Mouse (Mus musculus) embryonic facial prominence, embryonic 15.5 days (tissue): Measurements from ENCODE around the gene Tbx3. TPM values are rescaled to one million over a fixed set of nuclear protein-coding genes. Genes with fewer than 3 reads are reported as not detected.

Source experiments
- ATAC-seq: fragments of 200-750 bp; cut with Nextera tagmentation; 2 replicates; pipeline ENCODE4 v1.8.0; 2017; ENCODE audit warnings: low read depth, moderate TSS enrichment; ENCODE audit not compliant: insufficient number of reproducible peaks, low FRiP score, low TSS enrichment
- H3K27ac ChIP-seq: fragments of 300-500 bp; sonication (generic); replicated peaks from 2 replicates; pipeline ENCODE4 v1.5.1; 2015; ENCODE audit warnings: mild to moderate bottlenecking, inconsistent platforms
- H3K27me3 ChIP-seq: fragments of 300-500 bp; sonication (generic); 2 replicates; pipeline ENCODE4 v1.6.1; 2015; ENCODE audit warnings: inconsistent platforms
- H3K36me3 ChIP-seq: fragments of 300-500 bp; sonication (generic); 2 replicates; pipeline ENCODE4 v1.6.1; 2015; ENCODE audit warnings: mild to moderate bottlenecking, inconsistent platforms
- H3K4me1 ChIP-seq: fragments of 300-500 bp; sonication (generic); 2 replicates; pipeline ENCODE4 v1.6.1; 2015; ENCODE audit warnings: inconsistent platforms
- H3K4me2 ChIP-seq: fragments of 300-500 bp; sonication (generic); replicated peaks from 2 replicates; pipeline ENCODE4 v1.6.1; 2015; ENCODE audit warnings: mild to moderate bottlenecking, inconsistent platforms
- H3K4me3 ChIP-seq: fragments of 300-500 bp; sonication (generic); replicated peaks from 2 replicates; pipeline ENCODE4 v1.5.1; 2015; ENCODE audit warnings: mild to moderate bottlenecking, inconsistent platforms
- H3K9ac ChIP-seq: fragments of 300-500 bp; sonication (generic); 2 replicates; pipeline ENCODE4 v1.6.1; 2015; ENCODE audit warnings: inconsistent platforms
- H3K9me3 ChIP-seq: fragments of 300-500 bp; sonication (generic); replicated peaks from 2 replicates; pipeline ENCODE4 v1.6.1; 2016; ENCODE audit warnings: inconsistent platforms
- WGBS: fragments of 180-500 bp; shearing (Covaris S2); methylation state at CpG from one replicate; pipeline ENCODE4 v1.1.7; 2015; 5-methylcytosine and 5-hydroxymethylcytosine counted together
- polyA plus RNA-seq: library from polyadenylated mRNA; unstranded; fragments of >200 nt; fragmentation: Nextera tagmentation; extraction: Ambion mirVana; gene quantifications from 2 replicates; pipeline ENCODE4 v1.2.1, GENCODE M21; 2015

The Tbx3 gene
- polyA plus RNA-seq, 1 experiment from 2014 or later: 42.1 TPM

DNA sequence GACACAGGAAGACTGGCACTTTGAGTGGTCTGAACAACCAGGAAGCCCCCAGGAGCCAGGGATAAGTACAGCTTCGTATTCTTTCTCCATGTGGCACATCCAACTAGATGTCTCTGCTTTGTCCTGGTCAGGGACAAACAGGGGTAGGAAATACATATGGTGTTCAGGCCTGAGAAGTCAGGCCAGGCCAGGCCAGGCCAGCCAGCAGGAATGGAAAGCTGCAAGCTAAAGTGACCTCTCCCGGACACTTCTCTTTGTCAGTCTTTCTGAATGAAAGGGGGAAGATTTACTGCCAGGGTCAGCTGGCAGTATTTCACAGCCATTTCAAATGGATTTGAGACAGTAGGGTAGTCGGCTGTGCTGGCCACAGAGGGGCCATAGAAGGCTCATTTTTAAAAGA lies 28.8 kb upstream of the Tbx3 start:
- H3K36me3 ChIP-seq: no peaks in the 10 kb centered on the region
- peaks cover 10% of the 10 kb centered on the region for H3K27me3 ChIP-seq
- no peak overlapping the region for H3K4me3 ChIP-seq
- H3K4me1 ChIP-seq: peaks cover 12% of the 10 kb centered on the region; the same call in 1 of the 2 replicates
- no peak overlapping the region for H3K27ac ChIP-seq
- 29% methylated on average over 3 of the region's 3 CpGs for WGBS
- no peak for ATAC-seq
- no peak overlapping the region for H3K9ac ChIP-seq
- H3K9me3 ChIP-seq: no peaks in the 10 kb centered on the region
- H3K4me2 ChIP-seq: no peak overlapping the region

DNA sequence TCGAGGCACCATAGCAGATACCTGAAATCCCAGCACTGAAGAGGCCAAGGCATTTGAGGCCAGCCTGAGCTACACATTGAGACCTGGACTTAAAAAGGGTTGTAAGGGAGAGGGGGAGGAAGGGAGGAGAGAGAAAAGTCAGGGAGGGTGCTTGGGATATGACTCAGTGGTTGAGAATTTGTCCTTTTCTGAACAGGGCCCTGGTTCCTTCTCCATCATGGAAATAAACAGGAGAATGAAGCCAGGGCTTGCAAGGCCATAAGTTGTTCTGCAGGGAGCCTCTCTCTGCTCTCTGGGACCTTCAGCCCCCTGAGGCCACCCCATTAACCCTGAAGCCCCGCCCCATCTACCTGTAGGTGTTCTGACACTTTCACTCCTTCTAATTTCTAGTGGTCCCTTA lies 23.5 kb upstream of the Tbx3 start:
- Histone ChIP-seq H3K9ac (no peak overlapping the region), H3K27ac (no peak overlapping the region), H3K4me3 (no peak overlapping the region), H3K4me2 (no peak overlapping the region), H3K36me3 (no peaks in the 10 kb centered on the region), H3K9me3 (no peaks in the 10 kb centered on the region), H3K27me3 (peaks cover 15% of the 10 kb centered on the region), H3K4me1 (peaks cover 7% of the 10 kb centered on the region; the same call in 1 of the 2 replicates)
- 49% methylated on average over 2 of the region's 2 CpGs for WGBS
- ATAC-seq: no peak

DNA sequence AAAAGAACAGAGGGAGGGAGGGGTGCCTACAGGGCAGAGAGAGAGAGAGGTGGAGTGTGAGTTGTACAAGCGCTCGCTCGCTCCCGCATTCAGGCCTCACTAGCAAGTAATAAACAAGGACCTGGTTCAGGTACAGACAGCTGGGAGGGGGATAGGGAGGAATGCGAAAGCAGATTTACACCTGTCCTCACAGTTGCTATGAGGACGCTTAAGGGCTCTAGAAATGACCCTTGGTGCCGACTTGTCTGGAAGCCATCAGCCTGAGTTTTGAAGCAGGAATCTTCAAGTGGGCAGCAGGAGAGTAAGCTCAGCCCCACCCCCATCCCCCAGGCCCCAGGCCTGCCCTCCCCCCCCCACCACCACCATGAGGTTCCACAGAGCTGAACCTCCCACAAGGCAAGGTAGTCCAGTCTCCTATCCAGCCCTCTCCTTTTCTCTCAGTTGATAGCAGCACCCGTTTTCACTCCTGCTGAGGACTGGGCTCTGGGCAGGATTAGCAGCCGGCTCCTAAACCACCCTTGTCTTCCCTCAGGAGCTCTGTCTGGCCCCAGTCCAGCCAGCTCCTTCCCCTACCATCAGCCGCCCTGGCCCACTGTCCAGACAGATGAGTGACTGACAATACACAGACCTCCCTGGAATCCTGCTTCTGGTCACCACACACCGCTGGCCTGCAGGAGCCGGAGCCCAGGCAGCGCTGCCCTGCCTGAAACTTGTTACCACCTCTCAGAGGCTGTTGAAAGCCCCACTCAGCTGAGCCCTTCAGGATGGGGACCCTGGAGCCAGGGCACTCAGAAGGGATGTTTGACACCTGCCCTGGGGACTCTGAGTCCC lies 19.1 kb upstream of the Tbx3 start:
- Histone ChIP-seq H3K4me1 (0 out of 2 replicates have a peak, but pooled peaks cover 3% of the 10 kb centered on the region), H3K4me2 (no peak overlapping the region), H3K9me3 (no peaks in the 10 kb centered on the region), H3K27ac (no peak overlapping the region), H3K27me3 (peaks cover 17% of the 10 kb centered on the region; the same call in 1 of the 2 replicates), H3K4me3 (no peak overlapping the region), H3K9ac (no peak overlapping the region), H3K36me3 (no peaks in the 10 kb centered on the region)
- ATAC-seq: no peak; the same call in 1 of the 2 replicates
- 39% methylated on average over 13 of the region's 13 CpGs for WGBS

DNA sequence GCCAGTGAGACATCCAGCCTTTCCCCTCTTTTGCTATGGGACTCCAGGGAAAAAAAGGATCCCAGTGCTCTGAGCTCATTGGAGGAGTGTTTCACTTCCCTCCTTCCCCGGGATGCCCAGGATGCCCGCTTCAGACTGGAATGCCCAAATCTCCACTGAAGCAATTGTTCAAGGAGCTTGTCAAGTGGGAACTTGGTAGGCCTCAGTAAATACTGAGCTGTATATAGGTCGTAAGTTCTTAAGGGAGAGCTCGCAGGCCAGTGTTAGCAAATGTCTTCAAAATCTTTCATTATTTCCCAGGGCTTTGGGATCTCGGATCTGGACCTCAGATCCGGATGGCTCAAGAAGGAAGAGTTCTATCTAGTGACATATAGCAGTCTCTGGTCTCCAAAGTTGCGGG lies 14.1 kb upstream of the Tbx3 start:
- H3K4me3 ChIP-seq: no peak overlapping the region
- H3K27ac ChIP-seq: no peak overlapping the region
- peaks cover 58% of the 10 kb centered on the region for H3K27me3 ChIP-seq
- no peak overlapping the region for H3K9ac ChIP-seq
- H3K36me3 ChIP-seq: no peaks in the 10 kb centered on the region
- no peak for ATAC-seq
- no peak overlapping the region for H3K4me2 ChIP-seq
- WGBS: 36% methylated on average over 7 of the region's 7 CpGs
- peaks cover 15% of the 10 kb centered on the region; the same call in 1 of the 2 replicates for H3K4me1 ChIP-seq
- no peaks in the 10 kb centered on the region for H3K9me3 ChIP-seq

DNA sequence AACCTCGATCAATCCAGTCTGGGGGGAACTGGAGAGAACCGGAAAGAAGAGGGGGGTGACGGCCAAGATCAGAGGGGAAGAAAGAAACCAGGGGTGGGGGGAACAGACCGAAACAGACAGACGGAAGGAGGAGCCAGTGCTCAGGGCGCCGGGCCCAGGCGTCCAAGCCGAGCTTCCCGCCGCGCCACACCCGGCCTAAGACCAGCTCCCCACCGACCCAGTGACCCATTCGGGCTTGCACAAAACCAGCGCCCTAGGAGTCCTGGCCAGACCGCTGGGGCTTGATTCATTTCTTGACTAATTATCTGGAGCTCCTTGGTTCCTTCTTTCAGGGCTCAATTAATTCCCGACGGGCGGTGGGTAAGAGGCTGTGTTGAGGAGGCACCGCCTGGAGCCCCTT lies 13.6 kb upstream of the Tbx3 start:
- no peak overlapping the region for H3K9ac ChIP-seq
- 12% methylated on average over 21 of the region's 21 CpGs for WGBS
- H3K4me3 ChIP-seq: no peak overlapping the region
- peaks cover 18% of the 10 kb centered on the region; the same call in 1 of the 2 replicates for H3K4me1 ChIP-seq
- peaks cover 57% of the 10 kb centered on the region for H3K27me3 ChIP-seq
- peak overlapping the region; percentile 19; the same call in 1 of the 2 replicates for H3K4me2 ChIP-seq
- ATAC-seq: no peak
- H3K27ac ChIP-seq: no peak overlapping the region
- H3K36me3 ChIP-seq: no peaks in the 10 kb centered on the region
- no peaks in the 10 kb centered on the region for H3K9me3 ChIP-seq

DNA sequence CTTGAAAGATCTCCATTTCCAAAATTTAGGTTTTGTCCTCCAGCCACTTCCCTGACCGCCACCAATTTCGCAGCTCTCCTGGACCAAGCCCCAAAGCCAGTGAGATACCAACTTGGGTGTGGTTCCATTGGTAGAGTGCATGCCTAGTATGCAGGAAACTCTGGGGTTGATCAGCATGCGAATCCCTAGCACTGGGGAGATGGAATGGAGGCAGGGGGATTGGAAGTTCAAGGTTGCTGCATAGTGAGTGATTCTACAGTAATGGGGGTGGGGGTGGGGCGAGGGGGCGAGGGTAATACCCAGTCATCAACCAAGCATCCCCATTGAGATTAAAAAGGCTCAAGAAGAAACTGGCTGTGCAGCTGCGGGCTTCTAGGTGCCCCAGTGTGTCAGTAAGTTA lies 13.1 kb upstream of the Tbx3 start:
- Histone ChIP-seq H3K27me3 (peaks cover 57% of the 10 kb centered on the region), H3K4me3 (no peak overlapping the region), H3K27ac (no peak overlapping the region), H3K9ac (no peak overlapping the region), H3K36me3 (no peaks in the 10 kb centered on the region), H3K4me1 (peaks cover 22% of the 10 kb centered on the region), H3K9me3 (no peaks in the 10 kb centered on the region), H3K4me2 (no peak overlapping the region)
- no peak for ATAC-seq
- 22% methylated on average over 6 of the region's 6 CpGs for WGBS

DNA sequence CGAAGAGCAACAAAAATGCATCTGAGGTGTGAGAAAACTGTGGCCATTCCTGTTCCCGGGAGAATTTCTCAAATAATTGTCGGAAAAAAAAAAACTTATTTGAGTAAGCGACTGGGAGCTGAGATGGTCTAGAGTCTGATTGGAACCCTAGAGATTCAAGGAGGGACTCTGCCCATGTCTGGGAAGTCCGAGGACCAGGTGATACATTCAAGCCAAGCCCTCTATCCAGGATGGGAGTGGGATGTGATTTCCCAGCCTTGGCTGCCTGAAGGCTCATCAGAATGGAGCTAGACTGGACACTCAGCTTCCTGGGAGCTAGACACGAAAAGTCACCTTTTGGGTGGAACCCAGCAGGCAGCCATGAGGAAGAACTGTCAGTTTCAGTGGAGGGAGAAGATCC lies 12.7 kb upstream of the Tbx3 start:
- Histone ChIP-seq H3K4me2 (no peak overlapping the region), H3K9me3 (no peaks in the 10 kb centered on the region), H3K9ac (no peak overlapping the region), H3K27ac (no peak overlapping the region), H3K4me3 (no peak overlapping the region), H3K4me1 (peaks cover 24% of the 10 kb centered on the region), H3K36me3 (no peaks in the 10 kb centered on the region), H3K27me3 (peaks cover 57% of the 10 kb centered on the region)
- ATAC-seq: no peak
- 32% methylated on average over 6 of the region's 6 CpGs for WGBS

DNA sequence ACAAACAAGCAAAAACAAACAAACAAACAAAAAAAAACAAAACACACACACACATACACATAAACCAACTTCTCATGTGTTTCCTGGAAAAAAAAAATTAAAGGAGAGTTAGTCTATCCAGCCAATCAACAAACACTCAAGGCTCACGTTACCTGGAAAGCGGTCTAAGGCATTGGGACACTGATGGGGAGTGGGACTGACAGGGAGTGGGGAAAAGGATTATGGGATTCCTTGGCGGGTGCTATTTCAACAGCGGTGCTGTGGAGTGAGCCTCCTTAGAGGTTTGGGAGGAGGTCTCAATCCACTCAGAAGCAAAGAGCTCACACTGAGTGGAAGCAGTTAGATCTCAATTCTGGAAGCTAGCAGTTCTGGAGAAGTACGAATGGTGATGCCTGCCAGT lies 12.1 kb upstream of the Tbx3 start:
- ATAC-seq: no peak
- no peaks in the 10 kb centered on the region for H3K36me3 ChIP-seq
- H3K9me3 ChIP-seq: no peaks in the 10 kb centered on the region
- peaks cover 61% of the 10 kb centered on the region for H3K27me3 ChIP-seq
- no peak overlapping the region for H3K4me2 ChIP-seq
- peaks cover 28% of the 10 kb centered on the region for H3K4me1 ChIP-seq
- 28% methylated on average over 5 of the region's 5 CpGs for WGBS
- no peak overlapping the region for H3K27ac ChIP-seq
- H3K9ac ChIP-seq: no peak overlapping the region
- H3K4me3 ChIP-seq: no peak overlapping the region

DNA sequence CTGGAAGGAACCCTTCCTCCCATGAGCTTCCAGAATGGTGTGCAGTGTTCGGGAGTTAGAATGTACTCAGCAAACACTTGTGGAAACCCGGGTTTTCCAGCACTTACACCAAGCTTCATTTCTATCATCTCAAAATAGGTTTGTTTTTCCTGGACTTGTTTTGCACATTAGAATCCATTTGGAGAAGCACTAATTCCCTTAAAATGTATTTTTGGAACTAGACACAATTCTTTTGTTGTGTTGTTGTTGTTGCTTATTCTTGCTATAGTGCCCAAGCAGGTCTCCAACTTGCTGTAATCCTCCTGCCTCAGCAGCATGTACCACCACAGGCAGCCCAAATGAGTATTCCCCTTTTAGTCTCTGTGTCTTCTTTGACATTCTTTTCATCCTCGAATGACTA lies 11.4 kb upstream of the Tbx3 start:
- no peak overlapping the region for H3K9ac ChIP-seq
- no peak overlapping the region for H3K4me3 ChIP-seq
- H3K4me2 ChIP-seq: no peak overlapping the region
- H3K36me3 ChIP-seq: no peaks in the 10 kb centered on the region
- peaks cover 33% of the 10 kb centered on the region for H3K4me1 ChIP-seq
- ATAC-seq: no peak
- WGBS: 19% methylated on average over 3 of the region's 3 CpGs
- H3K27ac ChIP-seq: no peak overlapping the region
- H3K27me3 ChIP-seq: peaks cover 68% of the 10 kb centered on the region
- no peaks in the 10 kb centered on the region for H3K9me3 ChIP-seq

DNA sequence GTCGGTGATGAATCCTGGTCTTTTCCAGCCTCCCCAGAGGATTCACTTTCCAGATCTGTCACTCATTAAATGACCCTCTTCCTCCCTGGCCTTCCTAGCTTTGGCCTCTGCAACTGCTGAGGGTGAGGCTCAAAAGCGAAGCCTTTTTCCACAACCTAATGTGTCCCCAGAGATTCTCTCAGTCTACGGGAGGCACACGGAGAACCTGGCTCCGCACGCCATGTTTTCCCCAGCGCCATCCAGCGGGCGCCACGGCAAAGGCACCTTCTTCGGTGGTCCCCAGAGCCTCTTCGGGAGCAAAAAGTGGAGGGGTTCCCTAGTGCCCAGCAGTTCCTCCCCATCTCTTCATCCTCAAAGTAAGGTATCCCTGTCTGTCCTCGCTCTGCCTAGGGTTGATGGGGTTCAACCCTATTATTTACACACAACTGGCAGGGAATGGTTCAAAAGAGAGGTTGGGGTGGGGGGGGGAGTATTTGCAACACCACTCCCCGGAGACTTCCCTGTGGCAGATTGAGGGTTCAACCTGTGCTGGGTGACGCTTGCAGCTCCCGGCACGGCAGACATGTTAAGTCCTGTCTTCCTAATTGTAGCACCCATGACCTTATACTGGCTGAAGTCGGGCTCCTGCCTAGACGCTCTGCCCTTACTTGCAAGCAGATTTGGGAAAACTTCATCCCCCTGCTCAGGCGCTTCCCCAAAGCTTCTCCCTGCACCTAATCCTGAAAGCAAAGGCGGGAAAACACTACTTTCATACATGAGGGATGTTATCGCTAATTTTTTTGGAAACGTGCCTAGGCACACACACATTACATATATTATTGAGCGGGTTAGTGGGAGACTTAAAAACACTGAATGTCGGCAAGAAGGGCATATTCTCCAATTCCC lies 9.7 kb upstream of the Tbx3 start:
- H3K9ac ChIP-seq: no peak overlapping the region

DNA sequence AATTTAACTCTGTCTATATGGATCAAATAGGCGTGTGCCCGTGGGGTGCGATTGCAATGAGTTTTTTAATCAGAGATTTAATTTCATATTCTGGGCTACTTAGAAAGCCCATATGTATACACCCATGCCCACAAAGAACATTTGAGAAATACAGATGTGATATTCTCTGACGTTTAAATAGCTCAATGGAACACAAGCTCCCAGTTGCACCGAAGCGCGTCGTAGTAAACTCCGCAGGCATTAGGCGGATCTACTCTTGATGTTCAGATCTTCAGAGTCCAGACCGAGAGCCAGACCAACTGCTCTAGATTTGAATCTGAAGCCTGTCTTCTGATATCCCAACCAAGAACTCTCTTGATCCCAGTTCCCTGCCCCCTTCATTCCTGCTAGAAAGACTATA lies 9.0 kb upstream of the Tbx3 start:
- Histone ChIP-seq H3K9me3 (no peaks in the 10 kb centered on the region), H3K27me3 (peaks cover 73% of the 10 kb centered on the region), H3K4me1 (peaks cover 36% of the 10 kb centered on the region), H3K4me2 (peak overlapping the region; percentile 50), H3K27ac (no peak overlapping the region), H3K9ac (no peak overlapping the region), H3K4me3 (peak overlapping the region; percentile 6; the same call in 1 of the 2 replicates), H3K36me3 (no peaks in the 10 kb centered on the region)
- ATAC-seq: no peak
- 8% methylated on average over 11 of the region's 11 CpGs for WGBS

More for the DNA sequence above, 9.7 kb upstream of the Tbx3 start:
- 0 out of 2 replicates have a peak, but pooled peaks have one; percentile 9 for ATAC-seq
- WGBS: 9% methylated on average over 25 of the region's 25 CpGs
- Histone ChIP-seq H3K27me3 (peaks cover 72% of the 10 kb centered on the region), H3K27ac (no peak overlapping the region), H3K4me3 (peak overlapping the region; percentile 6; the same call in 1 of the 2 replicates), H3K36me3 (no peaks in the 10 kb centered on the region), H3K9me3 (no peaks in the 10 kb centered on the region), H3K4me2 (peak overlapping the region; percentile 50), H3K4me1 (peaks cover 36% of the 10 kb centered on the region)
